Mouse (Mus musculus) brain, embryonic 14.5 days (tissue): ENCODE measurements around the gene Pin1rt1.

Experiments
- CTCF ChIP-seq: fragments of 200-500 bp; IDR thresholded peaks from 2 replicates; pipeline ENCODE4 v1.5.1; 2012; ENCODE audit warnings: inconsistent platforms, mild to moderate bottlenecking, moderate library complexity, borderline replicate concordance; ENCODE audit not compliant: insufficient read depth, insufficient read length; ENCODE audit errors: extremely low read depth
- POLR2A ChIP-seq: fragments of 200-500 bp; IDR thresholded peaks from 2 replicates; pipeline ENCODE4 v1.6.1; 2012; ENCODE audit warnings: mild to moderate bottlenecking, inconsistent platforms, borderline replicate concordance; ENCODE audit not compliant: poor library complexity, insufficient read depth, insufficient read length, severe bottlenecking; ENCODE audit errors: extremely low read depth

DNA sequence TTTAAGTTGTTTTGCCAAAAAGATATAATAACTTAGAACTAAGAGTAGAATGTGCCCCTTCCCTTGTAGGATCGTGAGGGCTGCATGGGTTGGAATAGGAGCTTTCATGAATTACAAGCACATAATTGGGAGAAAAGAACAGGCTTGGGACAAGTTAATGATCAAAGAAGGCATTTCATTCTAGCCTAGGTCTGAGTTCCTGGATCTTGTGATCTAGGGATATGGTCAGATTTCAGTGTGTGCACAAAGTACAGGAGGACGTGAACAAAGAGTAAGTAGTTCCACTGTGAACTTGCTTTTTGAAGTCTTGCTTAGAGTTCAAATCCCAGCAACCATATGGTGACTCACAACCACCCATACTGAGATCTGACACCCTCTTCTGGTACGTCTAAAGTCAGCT, 38.9 kb downstream of the Pin1rt1 start:
- TF ChIP-seq CTCF (no peak), POLR2A (no peak)
